Mouse (Mus musculus): ENCODE data around the gene Slu7.

Slu7 gene

GRCm38 (mm10) chr11:43433254-43434023 lies at the start of gene Slu7:
Slu7 (plus strand) TSS chr11:43433744.
- DNase-seq (ENCODE audit: low read depth in 2 of 2, low spot score in 2 of 2): peak; percentile 51 to 63

DNA sequence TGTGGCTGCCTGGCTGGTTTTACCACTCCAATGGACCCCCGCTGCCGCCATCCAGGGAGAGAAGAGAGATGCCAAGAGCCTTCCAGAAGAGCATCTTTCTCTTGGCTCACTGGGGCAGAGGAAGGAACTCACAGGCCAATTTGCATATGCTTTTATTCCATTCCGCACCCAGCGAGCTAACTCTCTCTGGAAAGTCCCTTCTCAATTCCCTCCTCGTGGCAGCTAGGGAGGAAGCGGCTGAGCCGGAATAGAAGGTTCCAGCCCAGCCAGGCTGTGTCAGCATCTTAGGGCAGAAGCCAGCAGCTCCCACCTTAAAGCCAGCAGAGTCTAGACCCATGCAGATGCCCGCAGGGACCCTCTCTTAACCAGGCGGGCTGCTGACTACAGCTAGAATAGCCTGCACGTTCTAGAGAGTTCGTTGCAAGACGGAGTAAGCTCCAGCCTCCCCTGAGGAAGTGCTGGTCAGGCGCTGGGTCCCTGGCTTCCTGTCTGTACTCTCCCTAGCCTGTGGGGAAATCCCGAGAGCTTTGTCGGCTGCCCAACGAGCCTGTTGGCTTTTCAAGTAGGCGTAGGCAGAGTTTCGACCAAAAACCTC lies 48.4 kb upstream of the Slu7 start:
- DNase-seq (ENCODE audit: low read depth in 2 of 2, low spot score in 2 of 2): peak; percentile 25 to 54

DNA sequence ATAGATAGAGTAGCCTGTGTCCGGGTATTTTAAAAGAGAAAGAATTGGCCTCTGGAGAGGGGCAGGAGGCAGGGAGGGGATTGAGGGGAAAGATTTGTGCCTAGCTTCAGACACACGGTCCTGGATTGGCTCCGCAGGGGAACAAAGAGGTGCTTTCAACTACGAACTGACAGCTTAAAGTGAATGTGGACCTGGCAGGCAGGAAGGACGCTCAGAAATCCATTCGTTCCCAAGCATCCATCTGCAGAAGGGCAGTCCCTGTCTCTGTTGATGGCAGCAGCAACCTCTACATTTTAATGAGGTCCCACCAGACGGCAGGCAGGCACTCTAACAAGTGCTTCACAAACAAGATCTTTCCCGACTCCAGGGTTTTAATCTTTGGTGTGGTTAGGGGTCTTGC lies 47.8 kb upstream of the Slu7 start:
- DNase-seq (ENCODE audit: low read depth in 2 of 2, low spot score in 2 of 2): no peak

DNA sequence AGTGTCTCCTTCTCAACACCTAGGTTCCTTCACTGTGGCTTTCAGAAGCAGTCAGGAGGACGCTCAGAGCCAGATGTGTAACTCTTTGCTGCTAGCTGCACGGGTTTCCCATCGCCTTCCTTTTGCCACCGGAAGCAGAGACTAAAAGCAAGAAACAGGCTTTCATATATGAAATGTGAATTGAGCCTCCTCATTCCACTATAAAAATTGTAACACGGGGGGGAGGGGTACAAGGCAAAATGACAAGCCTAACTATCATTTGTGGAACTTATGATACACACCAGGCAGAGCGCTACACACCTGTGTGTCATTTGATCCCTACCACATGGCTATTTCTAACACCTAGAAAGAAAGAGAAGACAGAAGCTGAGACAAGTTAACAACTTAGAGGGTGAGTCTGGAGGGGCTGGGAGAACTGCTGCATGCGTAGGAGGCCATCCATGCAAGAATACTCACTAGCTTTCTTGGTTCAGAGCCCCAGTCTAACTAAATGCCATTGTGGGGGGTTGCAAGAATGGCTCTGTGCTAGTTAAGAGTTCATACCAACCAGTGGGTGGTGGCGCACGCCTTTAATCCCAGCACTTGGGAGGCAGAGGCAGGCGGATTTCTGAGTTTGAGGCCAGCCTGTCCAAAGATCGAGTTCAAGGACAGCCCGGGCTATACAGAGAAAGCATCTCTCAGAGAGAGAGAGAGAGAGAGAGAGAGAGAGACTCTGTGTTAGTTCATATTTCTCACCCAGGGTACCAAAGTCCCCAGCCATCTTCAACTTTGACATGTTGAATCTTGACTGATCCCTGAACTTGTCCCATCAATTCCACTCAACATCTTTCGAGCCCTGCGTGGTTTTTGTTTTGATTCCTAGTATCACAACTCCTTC lies 46.3 kb upstream of the Slu7 start:
- DNase-seq (ENCODE audit: low read depth in 2 of 2, low spot score in 2 of 2): no peak

DNA sequence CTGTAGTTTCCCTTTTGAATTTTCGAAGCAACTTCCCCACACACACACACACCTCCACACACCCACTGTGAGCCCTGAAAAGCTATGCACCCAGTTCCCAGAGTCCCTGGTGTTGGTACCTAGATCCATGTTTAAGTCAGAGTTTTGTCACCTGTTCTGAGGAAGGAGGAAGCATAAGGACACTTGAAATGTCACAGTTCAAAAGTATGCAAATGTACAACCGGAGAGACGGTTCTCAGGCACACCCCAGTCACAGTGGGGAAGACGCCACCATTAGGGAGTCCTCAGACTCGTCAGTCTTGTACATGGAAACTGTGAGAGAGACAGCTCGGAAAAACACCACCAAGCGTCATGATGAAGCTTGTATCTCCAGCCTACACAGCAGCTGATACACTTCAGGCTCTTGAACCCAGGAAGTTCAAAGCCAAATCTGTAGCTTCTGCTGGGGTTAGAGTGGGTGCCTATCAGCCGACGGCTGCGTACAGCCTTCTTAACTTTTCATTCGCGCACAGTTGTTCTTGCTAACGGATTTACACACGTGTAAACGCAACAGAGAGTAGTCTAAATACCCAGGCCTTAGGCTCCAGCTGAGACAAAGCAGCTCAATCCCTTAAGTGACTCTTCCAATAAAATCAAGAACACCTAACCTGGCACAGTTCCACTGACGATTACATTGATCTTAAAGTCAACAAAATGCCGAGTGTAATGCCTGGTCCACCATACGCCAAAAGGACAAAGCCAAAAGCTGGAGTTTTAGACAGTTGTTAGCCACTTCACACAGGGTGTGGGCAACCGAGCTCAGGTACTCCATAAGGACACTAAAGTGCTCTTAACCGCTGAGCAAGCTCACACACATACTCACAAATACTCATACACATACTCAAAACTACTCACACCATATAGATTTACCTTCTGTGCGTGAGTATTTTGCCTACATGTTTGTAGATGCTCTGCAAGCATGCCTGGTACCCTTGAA lies 45.1 kb upstream of the Slu7 start:
- DNase-seq (ENCODE audit: low read depth in 2 of 2, low spot score in 2 of 2): peak in 1 of 2 experiments; percentile 20

DNA sequence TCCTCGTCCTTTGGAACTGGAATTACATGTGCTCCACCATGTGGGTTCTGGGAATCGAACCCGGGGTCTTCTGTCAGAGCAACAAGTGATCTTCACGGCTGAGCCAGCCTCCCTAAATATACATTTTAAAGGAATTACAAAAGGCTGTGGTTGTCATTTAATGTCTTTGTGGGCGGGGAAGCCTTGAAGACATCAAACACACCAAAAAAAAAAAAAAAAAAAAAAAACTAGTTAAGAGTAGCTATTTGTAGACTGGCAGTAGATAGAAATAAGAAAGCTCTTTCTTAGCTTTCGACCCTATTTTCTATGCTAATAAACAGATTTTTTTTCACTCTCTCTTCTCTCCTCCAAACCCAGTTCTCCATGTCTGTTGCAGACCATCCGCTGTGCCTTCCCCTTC lies 44.4 kb upstream of the Slu7 start:
- DNase-seq (ENCODE audit: low read depth in 2 of 2, low spot score in 2 of 2): no peak

GRCm38 (mm10) chr11:43392757-43393156 lies 40.8 kb upstream of the Slu7 start:
- no peak for DNase-seq (ENCODE audit: low read depth in 2 of 2, low spot score in 2 of 2)

DNA sequence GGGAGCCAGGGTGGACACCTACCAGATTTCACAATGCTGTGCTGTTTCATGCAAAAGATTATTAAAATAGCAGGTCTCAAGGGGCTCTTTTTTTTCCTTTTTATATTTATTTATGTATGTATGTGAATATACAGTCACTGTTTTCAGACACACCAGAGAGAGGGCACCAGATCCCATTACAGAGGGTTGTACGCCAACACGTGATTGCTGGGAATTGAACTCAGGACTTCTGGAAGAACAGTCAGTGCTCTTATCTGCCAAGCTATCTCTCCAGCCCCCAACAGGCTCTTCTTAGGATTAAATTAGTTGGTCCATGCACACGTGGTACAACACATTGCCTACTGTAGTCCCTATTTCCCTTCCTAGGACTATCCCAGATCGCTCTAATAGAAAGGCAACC lies 40.2 kb upstream of the Slu7 start:
- DNase-seq (ENCODE audit: low read depth in 2 of 2, low spot score in 2 of 2): no peak

DNA sequence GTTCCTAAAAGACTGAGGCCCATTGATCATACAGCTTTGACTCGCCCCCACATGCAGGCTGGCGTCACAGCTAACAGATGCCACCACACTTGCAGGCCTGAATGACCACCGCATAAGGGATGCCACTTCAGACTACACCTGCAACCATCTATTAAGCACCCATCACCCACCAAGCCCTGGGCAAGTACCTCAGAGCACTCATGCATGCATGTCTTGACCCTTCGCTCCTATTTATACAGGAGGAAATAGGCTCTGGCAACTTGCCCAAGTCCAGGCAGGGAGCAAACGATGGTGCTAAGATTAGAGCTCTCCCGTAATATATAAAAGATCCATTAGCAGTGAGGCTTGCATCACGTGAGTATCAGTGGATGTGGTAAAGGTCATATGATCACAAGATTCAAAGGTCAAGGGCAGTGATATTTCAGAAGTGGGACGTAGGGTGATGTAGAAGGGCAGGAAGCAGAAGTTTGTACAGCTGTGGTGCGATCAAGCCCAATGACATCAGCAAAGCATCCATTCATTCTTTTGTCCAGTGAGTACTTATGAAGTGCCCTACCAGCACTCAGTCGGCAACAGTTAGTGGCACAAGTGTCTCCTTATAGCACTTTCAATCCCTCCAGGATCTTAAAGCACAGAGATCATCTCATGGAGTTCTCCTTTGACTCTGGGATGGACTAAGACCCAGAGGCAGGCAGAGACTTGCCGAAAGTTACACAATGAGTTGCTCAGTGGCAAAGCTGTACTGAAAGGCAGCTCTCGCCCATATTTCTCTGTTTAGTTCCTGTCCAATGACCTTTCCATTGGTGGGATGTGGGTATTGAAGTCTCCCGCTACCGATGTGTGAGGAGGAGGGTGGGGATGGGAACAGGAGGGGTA lies 38.2 kb upstream of the Slu7 start:
- DNase-seq (ENCODE audit: low read depth in 2 of 2, low spot score in 2 of 2): no peak

DNA sequence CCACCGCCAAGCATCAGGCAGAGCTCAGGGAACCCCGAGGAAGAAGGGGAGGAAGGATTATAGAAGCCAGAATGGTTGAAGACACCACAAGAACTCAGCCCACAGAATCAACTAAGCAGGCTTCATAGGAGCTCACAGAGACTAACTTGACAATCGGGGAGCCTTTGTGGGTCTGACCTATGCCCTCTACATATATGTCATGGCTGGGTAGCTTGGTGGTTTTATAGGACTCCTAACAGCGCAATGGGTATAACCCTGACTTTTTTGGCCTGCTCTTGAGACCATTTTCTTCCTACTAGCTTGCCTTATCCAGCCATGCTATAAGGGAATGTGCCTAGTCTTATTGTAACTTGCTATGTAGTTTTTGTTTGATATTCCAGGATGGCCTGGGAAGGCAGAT lies 37.3 kb upstream of the Slu7 start:
- no peak for DNase-seq (ENCODE audit: low read depth in 2 of 2, low spot score in 2 of 2)

DNA sequence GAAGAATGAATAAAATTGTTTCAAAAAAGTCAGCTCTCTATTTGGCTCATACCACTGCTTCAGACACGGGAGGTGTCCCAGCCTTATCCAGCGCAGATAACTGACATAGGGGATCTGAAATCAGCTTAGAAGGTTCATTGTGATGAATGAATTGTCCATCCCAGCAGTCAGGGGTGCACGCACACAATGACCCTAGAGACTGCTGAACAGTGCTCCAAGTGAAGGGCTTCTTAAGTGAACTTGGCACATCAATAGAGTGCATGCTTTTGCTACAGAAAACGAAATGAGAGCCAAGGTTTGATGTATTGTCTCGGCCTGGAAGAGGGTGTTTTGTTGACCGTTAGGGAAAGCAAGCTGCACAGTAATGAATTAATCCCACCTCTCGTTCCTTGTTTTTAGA lies 36.9 kb upstream of the Slu7 start:
- DNase-seq (ENCODE audit: low read depth in 2 of 2, low spot score in 2 of 2): no peak

DNA sequence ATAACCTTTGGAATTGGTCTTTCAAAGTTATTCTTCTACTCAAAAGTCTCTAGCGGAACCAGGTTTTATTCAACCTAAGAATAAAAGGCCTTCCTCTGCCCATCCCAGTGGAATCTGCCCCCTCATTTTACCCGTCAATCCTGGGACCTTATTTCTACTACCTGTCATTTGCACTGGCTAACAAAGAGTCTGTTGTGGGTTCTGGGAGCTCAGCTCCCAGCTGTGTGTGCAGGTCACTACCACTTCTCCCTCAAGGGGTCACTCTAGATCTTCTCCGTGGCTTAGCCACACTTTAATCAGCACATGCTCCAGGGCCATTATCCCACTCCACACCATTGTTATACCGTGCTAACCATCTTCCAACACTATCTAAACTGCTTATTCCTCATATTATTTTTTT lies 34.2 kb upstream of the Slu7 start:
- DNase-seq (ENCODE audit: low read depth in 2 of 2, low spot score in 2 of 2): no peak

- DNase-seq (ENCODE audit: low read depth in 2 of 2, low spot score in 2 of 2): no peak
Observed at GRCm38 (mm10) chr11:43400131-43400530, 33.4 kb upstream of the Slu7 start.

DNA sequence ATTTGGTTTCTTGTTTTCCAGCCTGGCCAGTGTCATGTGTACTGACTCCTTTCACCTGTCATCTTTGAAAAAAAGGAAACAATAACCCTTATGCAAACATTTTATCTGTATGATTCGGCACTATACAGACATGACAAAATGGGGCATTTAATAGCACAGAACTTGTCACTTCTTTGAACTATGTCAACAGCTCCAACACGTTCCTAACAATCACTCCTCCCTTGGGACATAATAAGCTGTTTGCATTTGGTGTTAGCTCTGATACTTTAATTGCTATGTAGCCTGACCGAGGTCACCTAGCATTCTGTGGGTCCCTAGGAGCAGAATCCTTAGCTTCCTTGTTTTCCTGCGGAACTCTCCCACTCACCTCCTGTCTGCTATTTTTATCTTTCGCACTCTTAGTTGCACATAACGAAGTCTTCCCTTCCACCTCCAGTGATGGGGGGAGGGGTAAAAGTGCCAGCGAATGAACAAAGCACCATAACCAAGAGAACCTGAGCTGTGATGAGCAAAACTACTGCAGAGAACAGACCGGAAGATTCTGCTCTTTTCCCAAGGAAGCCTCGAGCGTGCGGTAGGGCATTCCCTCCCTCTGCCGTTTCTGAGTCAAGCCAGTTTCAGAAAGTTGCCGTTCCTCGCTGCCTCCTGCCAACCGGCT lies 29.3 kb upstream of the Slu7 start:
- no peak for DNase-seq (ENCODE audit: low read depth in 2 of 2, low spot score in 2 of 2)

DNA sequence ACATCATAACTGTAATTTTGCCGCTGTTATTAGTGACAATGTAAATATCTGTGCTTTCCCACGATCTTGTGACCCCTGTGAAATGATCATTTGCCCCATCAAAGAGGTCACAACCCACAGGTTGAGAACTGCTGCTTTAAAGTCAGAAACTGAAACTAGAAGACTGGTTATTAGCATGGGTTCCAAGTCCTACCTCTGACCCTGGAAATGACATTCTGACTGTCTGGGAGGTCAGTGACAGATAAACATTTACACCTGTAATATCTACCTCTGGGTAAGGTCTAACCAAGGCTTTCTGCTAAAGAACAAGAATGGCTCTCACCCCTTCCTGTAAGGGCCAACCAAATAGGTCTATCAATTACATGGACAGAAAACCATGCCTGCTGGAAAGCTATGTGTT lies 24.7 kb upstream of the Slu7 start:
- no peak for DNase-seq (ENCODE audit: low read depth in 2 of 2, low spot score in 2 of 2)

GRCm38 (mm10) chr11:43410291-43410690 lies 23.3 kb upstream of the Slu7 start:
- DNase-seq (ENCODE audit: low read depth in 2 of 2, low spot score in 2 of 2): no peak

DNA sequence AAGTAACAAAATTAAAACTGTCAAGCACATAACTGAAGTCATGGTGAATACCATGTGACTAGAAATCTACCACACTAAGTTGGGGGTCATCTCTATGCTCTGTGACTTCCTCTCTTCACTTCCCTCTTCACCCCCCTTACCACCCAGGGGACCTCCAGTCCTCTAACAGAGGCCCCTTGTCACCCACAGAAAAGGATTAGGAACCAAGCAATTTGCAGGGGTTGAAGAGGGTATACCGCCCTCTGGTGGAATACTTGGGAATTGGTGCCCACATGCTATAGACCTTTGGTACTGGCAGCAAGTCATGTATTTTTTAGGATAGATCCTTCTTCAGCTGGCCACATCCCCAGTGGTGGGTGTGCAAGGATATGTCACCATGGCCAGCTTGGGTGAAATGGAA lies 22.1 kb upstream of the Slu7 start:
- DNase-seq (ENCODE audit: low read depth in 2 of 2, low spot score in 2 of 2): peak; percentile 69 to 81

DNA sequence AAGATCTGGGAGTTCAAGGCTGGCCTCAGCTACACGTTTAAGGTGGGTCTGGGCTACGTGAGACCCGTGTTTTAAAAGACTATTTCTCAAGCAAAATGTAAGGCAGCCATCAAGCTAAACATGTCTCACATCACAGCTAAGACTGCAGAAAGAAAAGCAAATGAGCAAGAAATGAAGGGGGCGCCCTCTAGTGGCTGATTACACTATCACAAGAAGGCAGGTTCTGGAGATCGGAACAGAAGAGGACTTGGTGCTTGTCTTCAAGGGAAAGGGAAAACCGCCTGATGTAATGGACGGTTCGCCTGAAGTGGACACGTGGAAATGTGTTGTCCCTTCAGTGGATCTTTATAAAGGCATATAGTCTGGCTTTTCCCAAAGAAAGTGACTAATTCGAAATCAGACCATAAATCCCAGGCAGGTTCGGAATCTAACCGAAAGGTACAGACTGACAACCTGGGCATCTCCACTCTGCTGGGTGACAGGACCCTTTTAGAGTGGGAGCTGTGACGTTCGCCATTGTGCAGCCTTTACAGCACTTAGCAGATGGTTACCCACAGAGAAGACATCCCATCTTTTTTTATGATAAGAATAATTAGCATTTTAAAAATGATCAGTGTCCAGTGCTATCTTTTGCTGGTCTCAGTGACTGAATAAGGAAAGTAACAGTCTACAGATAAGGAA lies 20.6 kb upstream of the Slu7 start:
- DNase-seq (ENCODE audit: low read depth in 2 of 2, low spot score in 2 of 2): peak; percentile 66 to 78

GRCm38 (mm10) chr11:43417201-43417600 lies 16.3 kb upstream of the Slu7 start:
- DNase-seq (ENCODE audit: low read depth in 2 of 2, low spot score in 2 of 2): no peak
